Mouse (Mus musculus) embryo, embryonic 11.5 days (tissue): ENCODE results near the gene Rnf10.

Experiments
- DNase-seq: peaks from one replicate; pipeline ENCODE4 v3.0.0-alpha.2; 2012; ENCODE audit warnings: low read depth, low spot score

Gene Rnf10

GRCm38 (mm10) chr5:115194626-115195221 lies 78.0 kb downstream of the Rnf10 start:
- DNase-seq = no peak

GRCm38 (mm10) chr5:115193669-115194625 lies 78.8 kb downstream of the Rnf10 start, which contains the start of gene Cabp1:
Cabp1 (minus strand) TSS chr5:115194381.
- DNase-seq = no peak

GRCm38 (mm10) chr5:115193226-115193625 lies 79.5 kb downstream of the Rnf10 start:
- no peak for DNase-seq

- no peak for DNase-seq
Measured at GRCm38 (mm10) chr5:115192828-115193195, 79.9 kb downstream of the Rnf10 start.

- no peak for DNase-seq
Measured at GRCm38 (mm10) chr5:115191880-115192827, 80.5 kb downstream of the Rnf10 start.
